Mouse (Mus musculus): ENCODE measurements around the gene Esrra.

The Esrra gene

DNA sequence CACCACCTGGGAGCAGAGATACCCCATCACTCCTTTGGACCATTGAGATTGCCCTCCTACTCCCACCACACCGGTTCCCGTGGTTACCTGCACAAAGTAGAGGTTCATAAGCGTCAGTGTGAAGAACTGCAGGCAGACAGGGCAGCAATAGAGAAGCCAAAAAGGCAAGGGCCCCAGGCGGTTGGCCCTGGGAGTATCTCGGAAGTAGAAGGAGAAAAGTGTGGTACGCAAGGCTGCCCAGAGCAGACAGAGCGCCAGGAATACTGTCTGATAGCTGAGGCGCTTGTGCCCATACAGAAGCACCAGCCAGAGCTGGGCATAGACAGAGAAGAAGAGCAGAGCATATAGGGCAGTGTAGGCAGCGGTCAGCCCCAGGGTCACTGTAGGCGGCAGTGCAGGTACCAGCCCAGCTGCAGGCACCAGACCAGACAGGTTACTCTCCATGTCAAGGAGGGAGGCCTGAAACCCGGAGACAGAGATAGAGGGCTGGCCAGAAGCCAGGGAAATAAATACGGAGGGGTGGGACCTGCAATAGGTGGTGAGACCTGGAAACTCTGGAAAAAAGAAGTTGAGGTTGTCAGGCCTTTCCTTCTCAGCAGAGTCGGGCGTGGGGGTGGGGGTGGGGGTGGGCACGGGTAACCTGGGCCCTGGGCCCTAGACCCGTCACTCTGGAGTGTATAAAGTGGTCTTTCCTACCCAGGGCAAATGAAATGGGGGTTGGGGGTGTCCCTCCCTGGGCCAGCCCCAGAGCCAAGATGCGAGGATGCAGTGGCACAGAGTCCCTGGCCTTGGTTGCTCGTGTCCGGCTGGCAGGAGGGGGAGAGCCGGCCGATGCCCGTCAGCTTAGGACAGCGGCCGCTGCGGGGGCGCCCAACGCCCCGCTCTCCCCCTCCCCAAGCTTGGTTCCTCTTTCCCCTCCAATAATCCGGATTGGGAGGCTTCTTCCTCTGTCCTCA, 19.1 kb upstream of the Esrra start:
- DNase-seq: no peak

DNA sequence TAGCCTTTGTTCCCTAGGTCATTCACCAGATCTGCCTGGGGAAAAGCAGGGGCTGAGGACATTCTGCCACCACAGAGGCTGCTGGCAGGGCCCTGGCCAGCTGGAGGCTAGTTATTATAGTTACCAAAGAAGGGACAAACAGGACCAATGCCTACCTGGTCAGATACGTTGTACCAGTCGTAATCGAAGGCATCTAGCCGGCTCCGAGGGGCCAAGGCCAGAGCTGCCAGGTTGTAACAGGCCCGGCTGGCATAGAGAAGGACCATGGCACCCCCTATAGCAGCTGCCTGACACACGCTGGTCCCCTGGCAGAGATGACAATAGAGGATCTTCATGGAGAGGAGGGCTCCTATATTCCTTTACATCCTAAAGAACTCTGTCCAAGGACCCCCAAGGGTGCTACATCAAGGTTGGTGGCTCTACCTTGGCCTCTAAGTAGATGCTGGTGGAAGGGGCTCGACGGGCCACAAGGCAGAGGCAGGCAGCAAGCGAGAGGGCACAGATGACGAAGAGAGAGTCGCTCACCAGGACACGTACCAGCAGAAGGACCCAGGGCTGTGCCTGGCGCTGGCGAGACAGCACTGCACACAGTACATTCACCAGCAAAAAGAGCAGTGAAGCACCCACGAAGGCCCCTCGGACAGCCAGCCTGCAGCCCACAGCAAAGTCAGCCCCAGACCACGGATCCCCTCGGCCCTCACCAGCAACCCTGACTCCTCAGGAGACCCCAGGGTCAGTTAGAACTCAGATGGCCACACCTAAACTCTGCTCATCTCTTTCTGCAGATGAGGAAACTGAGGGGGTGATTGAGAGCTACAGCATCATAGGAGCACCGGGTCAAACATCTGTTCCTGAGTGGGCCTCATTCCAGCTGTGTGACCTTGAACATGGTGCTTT, 17.7 kb upstream of the Esrra start:
- no peak for DNase-seq

DNA sequence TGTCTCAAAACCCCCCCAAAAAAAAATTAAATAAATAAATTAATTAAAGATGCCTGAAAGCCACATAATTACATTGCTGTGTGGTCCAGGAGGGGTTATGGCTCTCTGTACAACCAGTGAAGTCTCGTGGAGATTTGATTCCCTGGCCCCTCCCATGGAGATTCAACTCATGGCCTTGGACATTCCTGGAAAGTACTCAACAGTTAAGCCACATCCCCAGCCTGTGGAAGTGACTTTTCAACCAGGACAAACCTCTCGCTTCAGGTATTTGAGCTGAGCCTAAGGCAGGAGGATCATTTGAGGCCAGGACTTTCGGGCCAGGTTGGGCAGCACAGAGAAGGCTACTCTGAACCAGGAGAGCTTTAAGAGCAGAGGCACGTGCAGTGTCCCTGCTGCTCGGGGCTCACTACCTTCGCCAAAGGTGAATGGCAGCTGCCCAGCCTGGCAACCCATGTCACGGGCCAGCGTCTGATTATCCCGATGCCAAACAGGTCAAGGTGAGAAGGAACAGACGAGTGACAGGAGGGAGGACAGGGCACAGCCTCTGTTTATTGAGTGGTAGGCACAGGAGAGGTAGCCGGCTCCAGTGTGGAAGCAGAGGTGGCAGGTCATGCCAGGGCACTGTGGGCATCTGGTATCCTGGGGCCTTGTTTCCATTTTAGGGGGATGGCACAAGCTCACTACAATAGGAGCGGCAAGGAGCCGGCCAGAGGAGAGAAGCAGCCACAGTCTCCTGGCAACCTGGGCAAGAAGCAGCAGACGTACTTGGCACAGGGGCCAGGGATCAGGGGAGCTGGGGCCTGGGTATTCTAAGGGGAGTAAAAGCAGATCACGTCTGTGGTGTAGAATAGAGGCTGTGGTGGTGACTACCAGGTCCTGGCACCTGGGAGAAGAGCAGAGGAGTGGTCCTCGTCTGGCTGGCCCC, 16.2 kb upstream of the Esrra start:
- DNase-seq: no peak

DNA sequence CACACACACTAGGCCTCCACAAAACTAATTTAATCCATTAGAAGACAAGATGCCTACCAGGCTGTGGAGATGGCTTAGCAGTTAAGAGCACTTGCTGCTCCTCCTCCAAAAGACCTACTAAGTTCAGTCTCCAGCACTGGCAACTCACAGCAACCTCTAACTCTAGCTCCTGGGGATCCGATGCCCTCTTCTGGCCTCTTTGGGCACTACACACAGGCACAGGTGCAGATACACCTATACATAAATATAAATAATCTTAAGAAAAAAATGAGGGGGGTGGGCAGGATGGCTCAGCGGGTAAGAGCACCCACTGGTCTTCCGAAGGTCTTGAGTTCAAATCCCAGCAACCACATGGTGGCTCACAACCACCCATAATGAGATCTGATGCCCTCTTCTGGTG, 14.7 kb upstream of the Esrra start:
- peak; percentile 70 for DNase-seq

DNA sequence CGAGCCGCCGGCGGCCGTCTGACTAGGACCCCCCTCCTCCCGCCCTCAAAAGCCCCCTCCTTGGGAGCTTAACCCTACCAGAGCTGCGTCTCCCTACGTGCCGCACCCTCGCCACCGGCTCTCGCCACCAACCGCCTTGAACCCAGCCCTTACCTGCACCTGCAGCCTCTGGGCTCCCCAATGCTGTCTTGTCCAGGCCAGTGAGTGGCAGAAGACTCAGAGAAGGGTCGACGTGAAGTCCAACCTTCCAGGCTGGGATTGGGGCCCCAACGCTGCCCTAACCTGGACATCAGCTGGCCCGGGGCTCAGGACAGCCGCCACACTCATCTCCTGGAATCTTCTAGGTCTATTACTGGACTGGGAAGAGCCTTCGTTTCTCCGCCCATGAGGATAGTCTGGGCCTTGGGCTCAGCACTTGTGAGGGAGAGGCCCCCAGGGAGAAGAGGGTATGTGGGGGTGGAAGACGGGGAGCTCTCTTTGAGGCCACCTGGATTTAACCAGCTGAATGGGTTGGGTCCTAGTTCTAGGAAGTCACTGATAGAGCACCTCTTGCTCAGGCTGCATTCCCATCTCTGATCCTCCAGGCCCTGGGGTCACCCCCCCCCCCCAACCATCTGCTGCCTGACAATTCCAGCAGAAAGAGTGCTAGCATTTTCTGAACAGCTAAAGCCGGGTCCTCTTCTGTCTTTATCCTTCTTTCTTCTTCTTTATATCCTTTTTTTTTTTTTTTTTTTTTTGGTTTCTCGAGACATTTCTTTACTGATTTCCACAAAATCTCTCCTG, 12.8 kb upstream of the Esrra start, which contains the start of gene Kcnk4:
Kcnk4 (minus strand) TSS at position 321 of the 783 bp plus-strand sequence.
- no peak for DNase-seq

DNA sequence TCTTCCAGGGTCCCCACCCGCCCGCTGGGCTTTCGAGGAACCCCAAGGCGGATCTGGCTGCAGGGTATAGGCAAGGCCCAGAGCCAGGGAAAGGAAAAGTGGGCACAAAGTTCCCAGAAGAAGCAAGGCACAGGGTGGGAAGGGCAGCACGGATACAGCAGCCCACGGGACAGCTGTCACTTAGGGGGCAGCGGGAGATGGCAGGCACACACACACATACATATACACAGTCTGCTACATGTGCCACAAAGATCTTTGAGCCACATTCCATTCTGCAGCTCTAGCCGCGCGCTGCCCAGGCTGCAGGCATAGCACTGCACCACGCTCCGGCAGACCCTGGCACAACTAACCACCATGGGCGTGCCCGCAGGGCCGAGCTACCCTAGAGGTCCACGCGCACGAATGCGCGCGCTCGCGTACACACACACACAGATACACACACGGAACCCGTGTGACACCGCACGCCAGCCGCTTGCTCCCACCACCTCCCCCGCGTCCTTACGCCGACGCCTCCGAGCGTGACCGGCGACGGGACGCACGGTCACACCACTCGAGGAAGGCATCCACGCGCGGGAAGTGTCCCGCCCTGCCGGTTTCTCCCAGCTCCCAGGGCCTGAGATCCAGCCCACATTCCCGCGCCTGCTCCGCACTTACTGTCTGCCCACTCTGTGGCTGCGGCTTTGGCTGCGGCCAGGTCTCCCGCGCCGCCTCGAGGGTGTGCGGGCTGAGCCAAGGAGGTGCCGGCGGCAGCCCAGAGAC, 12.0 kb upstream of the Esrra start:
- peak; percentile 57 to 62 for DNase-seq

DNA sequence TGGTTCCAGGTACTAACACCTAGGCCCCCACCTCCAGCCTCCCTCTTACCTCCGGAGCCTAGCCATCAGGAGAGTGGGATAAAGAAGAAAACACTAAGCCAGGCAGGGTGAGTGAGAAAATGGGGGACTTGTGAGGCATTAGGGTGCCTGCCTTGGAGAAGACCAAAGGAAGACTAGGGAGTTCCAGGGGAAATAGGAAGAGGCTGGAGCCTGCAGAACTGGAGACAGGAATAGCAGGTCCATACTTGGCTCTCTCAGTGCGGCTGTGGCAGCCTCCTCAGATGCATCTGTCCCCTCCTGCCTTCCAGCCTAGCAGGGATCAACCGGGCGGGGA, 11.5 kb upstream of the Esrra start:
- no peak for DNase-seq

DNA sequence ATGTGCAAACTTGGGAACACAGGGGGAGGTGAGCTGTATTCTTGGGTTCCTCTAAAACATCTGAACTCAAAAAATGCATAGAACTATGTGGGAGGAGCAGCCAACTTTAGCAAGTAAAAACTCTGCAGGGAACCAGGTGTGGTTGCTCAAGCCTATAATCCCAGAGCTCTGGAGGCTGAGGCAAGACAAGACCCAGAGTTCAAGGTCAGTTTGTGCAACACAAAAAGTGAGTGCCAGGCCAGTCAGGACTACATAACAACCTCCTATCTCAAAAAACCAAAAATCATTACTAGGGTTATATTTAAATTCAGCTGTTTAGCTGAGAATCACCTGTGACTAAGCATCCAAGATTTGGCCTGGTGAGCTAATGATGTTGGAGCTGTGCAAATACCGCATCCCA, 10.4 kb upstream of the Esrra start:
- DNase-seq: no peak

DNA sequence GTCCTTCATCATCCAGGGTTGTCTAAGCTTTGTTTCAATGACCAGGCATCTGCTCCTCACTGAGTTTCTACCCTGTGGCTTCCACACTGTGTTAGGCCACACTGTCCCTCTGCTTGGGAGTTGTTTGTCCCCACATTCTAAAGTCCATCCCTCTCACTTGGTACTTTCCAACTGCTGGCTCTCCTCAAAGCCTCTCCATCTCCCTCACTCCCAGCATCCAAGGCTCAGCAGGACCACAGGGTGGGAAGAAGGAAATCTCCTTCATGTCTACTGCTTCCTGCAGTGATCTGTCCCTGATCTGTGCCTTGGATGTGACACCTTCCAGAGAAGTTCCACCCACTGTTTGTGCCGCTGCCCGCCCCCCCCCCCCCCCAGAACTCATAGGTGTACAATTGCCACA, 9.4 kb upstream of the Esrra start:
- DNase-seq: no peak

DNA sequence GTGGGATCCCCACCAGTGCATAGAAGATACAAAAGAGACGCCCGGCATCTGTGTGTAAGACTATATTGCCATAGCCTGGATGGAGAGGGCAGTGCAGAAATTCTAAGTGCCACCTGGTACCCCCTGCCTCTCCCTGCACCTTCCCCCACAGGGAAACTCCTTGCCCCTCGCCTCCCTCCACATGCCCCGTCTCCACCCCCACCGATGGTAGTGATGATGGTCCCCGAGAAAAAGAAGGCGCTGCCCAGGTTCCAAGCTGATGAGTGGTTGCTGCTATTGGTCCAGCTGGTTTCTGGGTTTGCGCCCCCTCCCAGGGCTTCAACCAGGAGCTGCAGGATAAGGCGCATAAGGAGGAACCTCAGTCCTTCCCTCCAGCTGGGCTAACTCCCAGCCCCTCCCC, 6.5 kb upstream of the Esrra start:
- no peak for DNase-seq

DNA sequence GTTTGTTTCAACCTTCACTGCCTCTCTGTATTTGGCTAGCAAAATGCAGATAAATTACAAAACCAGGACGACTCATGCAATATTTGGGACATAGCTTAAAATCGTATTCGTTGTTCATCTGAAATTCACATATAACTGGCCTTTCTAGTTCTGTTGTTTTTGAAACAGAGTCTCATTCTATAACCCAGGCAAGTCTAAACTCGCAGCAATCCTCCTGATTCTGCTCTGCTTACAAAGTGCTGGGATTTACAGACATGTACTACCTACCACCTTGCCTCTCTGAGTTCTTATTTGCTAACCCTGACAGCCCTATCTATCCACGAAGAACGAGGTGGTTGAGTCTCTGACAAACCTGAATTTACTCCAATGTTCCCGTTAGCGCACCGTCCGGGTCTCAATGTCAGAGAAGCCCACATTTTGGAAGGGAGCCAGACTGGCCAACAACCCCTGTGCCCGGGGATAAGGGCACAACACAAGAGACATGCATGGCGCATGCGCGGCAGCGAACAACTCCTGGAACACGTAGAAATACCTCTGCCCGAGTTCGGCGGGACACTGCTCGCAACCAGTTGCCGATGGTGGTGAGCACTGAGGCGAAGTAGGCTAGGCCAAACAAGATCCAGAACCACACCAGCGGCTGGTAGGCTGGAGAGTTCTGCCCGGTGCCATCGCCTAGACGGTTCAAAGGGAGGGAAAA, 5.1 kb upstream of the Esrra start:
- peak in 1 of 2 experiments; percentile 36 for DNase-seq

DNA sequence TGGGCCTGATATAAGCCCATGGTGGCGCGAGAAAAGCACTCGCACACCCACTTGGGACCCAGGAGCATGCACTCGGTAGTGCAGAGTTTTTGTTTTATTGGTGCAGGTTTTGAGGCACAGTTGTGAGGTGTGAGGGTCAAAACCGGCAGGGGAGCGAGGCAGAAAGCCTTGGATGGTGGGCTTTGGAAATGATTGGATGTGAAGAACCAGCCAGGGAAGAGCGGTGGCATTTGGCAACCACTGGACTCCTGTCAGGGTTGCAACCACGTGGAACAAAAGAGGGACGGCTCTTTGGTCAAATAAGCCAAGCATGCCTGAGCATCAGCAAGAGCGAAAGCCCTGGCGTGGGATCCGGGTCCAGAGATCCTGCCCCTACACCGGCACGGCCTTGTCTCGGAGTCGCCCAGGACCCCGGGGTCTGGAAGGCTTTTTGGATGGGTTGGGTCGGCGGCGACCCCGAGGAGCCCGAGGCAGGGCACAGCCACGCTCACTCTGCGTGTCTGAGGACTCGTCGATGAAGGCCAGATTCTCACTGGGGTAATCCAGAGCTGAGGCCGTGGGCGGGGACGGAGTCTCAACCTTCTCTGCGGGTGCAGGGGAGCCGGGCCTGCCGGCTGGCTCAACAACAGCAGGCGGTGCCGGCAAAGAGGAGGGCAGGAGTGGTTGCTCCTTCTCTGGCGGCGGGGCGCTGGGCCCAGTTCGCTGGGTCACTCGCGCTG, 4.2 kb upstream of the Esrra start:
- DNase-seq: no peak

DNA sequence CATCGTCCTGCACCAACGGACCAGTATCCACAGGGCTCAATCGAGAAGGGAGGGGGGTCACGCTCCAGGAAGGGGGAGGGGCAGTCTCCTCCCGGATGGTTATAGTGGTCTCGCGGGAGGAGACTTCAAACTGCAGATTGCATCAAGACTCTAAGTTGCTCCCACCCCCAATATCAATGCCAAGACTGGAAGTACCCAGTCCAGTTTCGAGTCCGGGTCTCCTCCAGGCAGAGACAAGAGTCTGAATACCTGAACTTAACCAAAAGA, 3.6 kb upstream of the Esrra start, which contains the start of gene Catsperz:
Catsperz (minus strand) TSS at position 74 of the 267 bp plus-strand sequence.
- DNase-seq: no peak

DNA sequence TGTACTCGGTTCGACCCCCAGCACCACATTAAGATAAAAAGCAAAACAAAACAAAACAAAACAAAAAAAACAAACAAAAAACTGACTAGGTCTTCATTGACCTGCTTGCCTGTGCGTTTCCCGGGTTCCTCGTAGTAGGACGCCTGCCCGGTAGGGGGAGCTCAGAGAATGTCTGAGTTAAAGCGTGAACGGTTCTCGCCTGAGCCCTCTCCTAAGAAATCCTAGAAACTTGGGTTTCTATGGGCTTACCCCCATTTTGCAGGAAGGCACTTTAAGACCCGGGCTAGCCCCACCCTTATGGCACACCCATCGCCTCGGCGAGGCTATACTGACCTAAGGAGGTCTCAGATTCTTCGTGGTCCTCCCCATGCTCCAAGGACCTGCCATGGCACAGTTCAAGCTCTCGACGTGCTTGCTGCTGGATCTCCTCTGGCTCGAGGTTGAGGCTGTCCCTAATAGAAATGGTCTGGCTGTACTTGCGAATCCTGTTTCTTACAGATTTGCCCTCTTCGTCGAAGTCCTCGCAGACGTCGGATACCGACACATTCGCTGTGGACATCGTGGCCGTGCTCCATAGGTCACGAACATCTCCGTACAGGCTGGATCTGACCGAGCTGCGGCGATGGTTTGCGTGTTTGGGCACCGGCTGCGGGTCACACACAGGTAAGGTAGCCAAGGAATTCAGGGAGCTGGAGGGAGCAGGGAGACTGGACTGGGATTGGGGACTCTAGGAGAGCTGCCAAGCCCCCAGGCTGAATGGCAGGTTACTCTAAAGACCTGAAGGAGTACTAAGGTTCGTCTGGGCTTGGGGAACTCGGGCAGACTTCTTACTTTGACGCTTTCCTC, 3.1 kb upstream of the Esrra start:
- DNase-seq: peak; percentile 91 to 92

DNA sequence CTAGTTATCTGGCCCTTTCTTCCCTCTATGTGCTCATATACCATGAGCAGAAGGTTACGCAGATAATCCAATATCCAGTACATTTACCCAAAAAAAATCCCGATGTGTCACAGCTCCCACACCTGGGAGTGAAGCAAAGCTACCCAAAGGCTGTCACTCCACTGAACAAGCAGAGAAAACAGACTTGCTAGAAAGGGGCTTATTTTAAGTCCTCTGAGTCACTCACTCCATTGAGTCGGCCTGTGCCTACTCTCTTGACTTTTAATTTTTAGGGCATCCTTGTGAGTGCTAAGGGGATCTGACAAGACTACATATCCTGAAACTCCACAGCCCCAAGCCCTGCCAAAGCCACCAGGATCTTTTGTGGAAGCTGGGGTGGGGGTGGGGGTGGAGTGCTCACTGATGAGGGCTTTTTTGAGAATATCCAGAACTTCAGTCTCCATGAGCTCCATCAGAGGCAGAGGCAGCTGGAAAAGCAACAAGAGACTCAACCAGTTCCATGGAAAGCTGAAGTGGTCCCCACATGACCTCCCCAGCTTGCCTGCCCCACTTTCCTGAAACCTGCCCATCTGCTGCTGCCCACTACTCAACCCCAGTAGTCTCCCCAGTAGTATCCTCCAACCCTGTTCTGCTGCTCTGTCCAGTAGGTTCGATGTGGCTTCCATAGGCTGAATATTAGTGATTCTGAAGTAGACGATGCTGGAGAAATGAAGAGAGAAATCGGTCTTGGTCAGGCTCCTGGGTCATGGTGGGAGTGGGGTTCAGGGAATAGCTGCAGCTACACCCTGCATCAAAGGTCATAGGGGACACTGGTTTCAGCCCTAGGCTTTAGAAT, 1.5 kb upstream of the Esrra start:
- no peak for DNase-seq

DNA sequence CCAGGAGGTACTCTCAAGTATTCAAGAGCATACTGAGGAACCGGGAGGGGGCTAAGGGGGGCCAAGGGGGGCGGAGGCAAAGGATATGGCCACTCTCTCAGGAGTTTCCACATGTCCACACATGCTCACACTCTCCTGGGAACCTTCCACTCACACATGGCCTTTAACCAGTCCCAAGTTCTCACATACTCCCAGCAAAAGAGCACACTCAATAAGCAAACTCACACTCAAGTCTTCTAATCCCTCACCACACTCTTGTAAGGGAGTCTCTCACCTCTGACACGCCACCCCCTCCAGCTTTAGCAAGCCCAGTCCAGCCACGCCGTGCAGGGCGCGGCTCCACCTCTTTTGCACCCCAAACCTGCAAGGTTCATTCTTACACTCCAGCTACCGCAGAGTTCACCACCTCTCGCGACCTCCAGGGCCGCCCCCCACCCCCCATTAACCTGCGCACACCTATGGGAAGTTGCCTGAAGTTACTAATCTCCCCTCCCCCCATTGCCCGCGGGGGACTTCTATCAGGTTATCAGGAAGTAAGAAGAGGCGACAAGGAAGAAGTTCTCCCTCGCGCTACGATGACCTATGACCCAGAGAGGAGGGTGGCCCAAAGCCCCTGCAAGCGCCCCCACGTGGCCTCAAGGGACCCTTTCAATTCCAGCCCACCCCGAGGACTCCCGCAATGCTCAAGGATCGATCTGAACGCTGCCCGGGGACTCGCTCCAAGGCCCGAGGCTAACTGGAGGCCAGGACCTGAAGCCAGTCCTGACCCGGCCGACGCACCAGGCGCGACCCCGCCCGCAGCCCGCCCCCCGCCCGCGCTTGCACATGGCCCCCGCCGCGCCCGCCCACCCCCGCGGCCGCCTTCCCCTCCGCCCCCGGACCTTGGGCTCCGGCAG, 624 bp downstream of the Esrra start:
- DNase-seq: peak; percentile 60 to 63

Measured in B cell, adult 2 months (primary cell).